Mouse (Mus musculus) embryonic facial prominence, embryonic 15.5 days (tissue): ENCODE data around the gene Pakap. TPM values are rescaled to one million over a fixed set of nuclear protein-coding genes. Genes with fewer than 3 reads are reported as not detected.

Experiments used
- ATAC-seq: fragments of 200-750 bp; cut with Nextera tagmentation; 2 replicates; pipeline ENCODE4 v1.8.0; 2017; ENCODE audit warnings: low read depth, moderate TSS enrichment; ENCODE audit not compliant: insufficient number of reproducible peaks, low FRiP score, low TSS enrichment
- H3K27ac ChIP-seq: fragments of 300-500 bp; sonication (generic); replicated peaks from 2 replicates; pipeline ENCODE4 v1.5.1; 2015; ENCODE audit warnings: mild to moderate bottlenecking, inconsistent platforms
- H3K27me3 ChIP-seq: fragments of 300-500 bp; sonication (generic); 2 replicates; pipeline ENCODE4 v1.6.1; 2015; ENCODE audit warnings: inconsistent platforms
- H3K36me3 ChIP-seq: fragments of 300-500 bp; sonication (generic); 2 replicates; pipeline ENCODE4 v1.6.1; 2015; ENCODE audit warnings: mild to moderate bottlenecking, inconsistent platforms
- H3K4me1 ChIP-seq: fragments of 300-500 bp; sonication (generic); 2 replicates; pipeline ENCODE4 v1.6.1; 2015; ENCODE audit warnings: inconsistent platforms
- H3K4me2 ChIP-seq: fragments of 300-500 bp; sonication (generic); replicated peaks from 2 replicates; pipeline ENCODE4 v1.6.1; 2015; ENCODE audit warnings: mild to moderate bottlenecking, inconsistent platforms
- H3K4me3 ChIP-seq: fragments of 300-500 bp; sonication (generic); replicated peaks from 2 replicates; pipeline ENCODE4 v1.5.1; 2015; ENCODE audit warnings: mild to moderate bottlenecking, inconsistent platforms
- H3K9ac ChIP-seq: fragments of 300-500 bp; sonication (generic); 2 replicates; pipeline ENCODE4 v1.6.1; 2015; ENCODE audit warnings: inconsistent platforms
- H3K9me3 ChIP-seq: fragments of 300-500 bp; sonication (generic); replicated peaks from 2 replicates; pipeline ENCODE4 v1.6.1; 2016; ENCODE audit warnings: inconsistent platforms
- WGBS: fragments of 180-500 bp; shearing (Covaris S2); methylation state at CpG from one replicate; pipeline ENCODE4 v1.1.7; 2015; 5-methylcytosine and 5-hydroxymethylcytosine counted together
- polyA plus RNA-seq: library from polyadenylated mRNA; unstranded; fragments of >200 nt; fragmentation: Nextera tagmentation; extraction: Ambion mirVana; gene quantifications from 2 replicates; pipeline ENCODE4 v1.2.1, GENCODE M21; 2015

Gene Pakap
- polyA plus RNA-seq, 1 experiment from 2014 or later = 27.6 TPM

DNA sequence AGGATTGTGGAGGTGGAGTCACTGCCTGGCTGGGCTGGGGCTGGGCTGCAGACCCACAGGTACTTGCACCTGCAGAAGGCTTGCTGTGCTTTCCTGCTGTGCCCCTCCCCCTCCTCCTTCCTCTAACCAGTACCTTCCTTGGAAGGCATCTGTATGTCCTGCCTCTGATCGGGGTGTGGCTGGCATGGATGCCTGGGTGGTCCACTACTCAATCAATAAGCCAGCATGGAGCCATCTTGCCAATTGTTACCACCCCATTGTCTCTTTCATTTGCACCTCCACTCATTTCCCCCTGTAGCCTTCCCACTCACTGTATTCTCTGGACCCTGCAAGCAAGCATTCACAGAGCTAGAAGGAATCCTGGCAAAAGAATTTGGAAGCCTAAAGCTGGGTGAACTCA, 122.8 kb downstream of the Pakap start:
- H3K36me3 ChIP-seq = peaks cover 4% of the 10 kb centered on the region; the same call in 1 of the 2 replicates
- H3K4me1 ChIP-seq = no peaks in the 10 kb centered on the region
- no peak overlapping the region for H3K9ac ChIP-seq
- H3K9me3 ChIP-seq = no peaks in the 10 kb centered on the region
- H3K27ac ChIP-seq = no peak overlapping the region
- 78% methylated on average over 1 of the region's 1 CpGs for whole genome bisulfite sequencing
- no peak for ATAC-seq
- no peak overlapping the region for H3K4me2 ChIP-seq
- no peaks in the 10 kb centered on the region for H3K27me3 ChIP-seq
- H3K4me3 ChIP-seq = no peak overlapping the region

- no peaks in the 10 kb centered on the region for H3K4me1 ChIP-seq
- H3K9ac ChIP-seq = no peak overlapping the region
- no peak overlapping the region for H3K27ac ChIP-seq
- H3K4me2 ChIP-seq = no peak overlapping the region
- peaks cover 2% of the 10 kb centered on the region; the same call in 1 of the 2 replicates for H3K36me3 ChIP-seq
- WGBS = 89% methylated on average over 5 of the region's 5 CpGs
- no peaks in the 10 kb centered on the region for H3K27me3 ChIP-seq
- H3K4me3 ChIP-seq = no peak overlapping the region
- ATAC-seq = no peak
- no peaks in the 10 kb centered on the region for H3K9me3 ChIP-seq
Measured at GRCm38 (mm10) chr4:57694356-57695136, 126.6 kb downstream of the Pakap start.

GRCm38 (mm10) chr4:57696955-57697354, 129.0 kb downstream of the Pakap start:
- 97% methylated on average over 11 of the region's 11 CpGs for WGBS

GRCm38 (mm10) chr4:57697918-57698611, 130.1 kb downstream of the Pakap start:
- Histone ChIP-seq H3K9ac (no peak overlapping the region), H3K4me2 (no peak overlapping the region), H3K27ac (no peak overlapping the region), H3K36me3 (no peaks in the 10 kb centered on the region), H3K9me3 (no peaks in the 10 kb centered on the region), H3K27me3 (no peaks in the 10 kb centered on the region), H3K4me1 (no peaks in the 10 kb centered on the region), H3K4me3 (no peak overlapping the region)
- WGBS = 54% methylated on average over 12 of the region's 12 CpGs
- ATAC-seq = no peak

More at GRCm38 (mm10) chr4:57696955-57697354, 129.0 kb downstream of the Pakap start:
- Histone ChIP-seq H3K36me3 (no peaks in the 10 kb centered on the region), H3K4me2 (no peak overlapping the region), H3K4me3 (no peak overlapping the region), H3K4me1 (no peaks in the 10 kb centered on the region), H3K9me3 (no peaks in the 10 kb centered on the region), H3K27ac (no peak overlapping the region), H3K9ac (no peak overlapping the region), H3K27me3 (no peaks in the 10 kb centered on the region)
- ATAC-seq = no peak

GRCm38 (mm10) chr4:57701576-57701975, 133.6 kb downstream of the Pakap start:
- ATAC-seq = no peak
- Histone ChIP-seq H3K4me2 (no peak overlapping the region), H3K4me3 (no peak overlapping the region), H3K4me1 (no peaks in the 10 kb centered on the region), H3K9me3 (no peaks in the 10 kb centered on the region), H3K36me3 (no peaks in the 10 kb centered on the region), H3K27me3 (no peaks in the 10 kb centered on the region), H3K27ac (no peak overlapping the region), H3K9ac (no peak overlapping the region)
- WGBS = 70% methylated on average over 5 of the region's 5 CpGs

DNA sequence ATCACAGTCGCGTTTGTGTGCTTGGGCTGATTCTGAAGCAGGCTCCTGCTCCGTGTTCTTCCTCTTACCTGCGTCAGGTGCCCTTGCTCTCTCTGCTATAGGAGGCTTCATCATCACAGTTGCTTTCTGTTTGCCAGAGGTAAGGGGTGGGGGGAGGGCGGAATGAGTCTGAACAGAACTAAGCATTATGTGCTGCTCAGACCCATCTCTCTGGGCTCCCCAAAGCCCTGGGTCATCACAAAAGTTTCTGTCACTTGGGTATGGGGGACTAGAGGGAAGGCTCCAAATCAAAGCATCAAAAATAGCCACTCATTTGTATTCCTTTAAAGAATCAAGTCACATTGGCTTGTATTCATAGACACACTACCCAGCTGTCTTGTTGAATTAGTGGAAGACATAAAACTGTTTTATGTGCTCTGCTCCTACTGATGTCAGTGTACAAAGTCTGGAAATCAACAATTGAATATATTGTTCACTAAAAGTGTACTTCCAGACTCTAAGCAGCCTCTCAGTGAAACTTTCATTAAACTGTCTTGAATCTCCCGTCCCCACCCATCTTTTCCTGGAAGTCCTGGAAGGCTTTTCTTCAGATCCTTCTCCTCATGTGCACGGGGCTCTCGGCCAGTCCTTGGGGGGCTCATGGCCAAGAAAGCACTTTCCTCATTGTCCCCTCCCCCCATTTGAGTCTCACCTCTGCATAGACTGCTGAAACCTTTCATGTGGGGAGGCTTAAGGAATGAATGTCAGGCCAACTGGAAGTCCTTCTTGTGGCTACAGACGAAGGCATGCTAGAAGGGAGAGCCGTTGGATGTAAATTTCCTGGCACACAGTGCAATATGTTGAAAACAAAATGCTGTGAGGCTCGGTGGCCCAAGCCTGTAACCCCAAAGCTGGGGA, 135.8 kb downstream of the Pakap start:
- Histone ChIP-seq H3K27ac (no peak overlapping the region), H3K9ac (no peak overlapping the region), H3K4me3 (no peak overlapping the region), H3K4me2 (no peak overlapping the region), H3K4me1 (no peaks in the 10 kb centered on the region), H3K27me3 (no peaks in the 10 kb centered on the region), H3K36me3 (no peaks in the 10 kb centered on the region), H3K9me3 (no peaks in the 10 kb centered on the region)
- no peak for ATAC-seq
- WGBS = 73% methylated on average over 11 of the region's 11 CpGs

DNA sequence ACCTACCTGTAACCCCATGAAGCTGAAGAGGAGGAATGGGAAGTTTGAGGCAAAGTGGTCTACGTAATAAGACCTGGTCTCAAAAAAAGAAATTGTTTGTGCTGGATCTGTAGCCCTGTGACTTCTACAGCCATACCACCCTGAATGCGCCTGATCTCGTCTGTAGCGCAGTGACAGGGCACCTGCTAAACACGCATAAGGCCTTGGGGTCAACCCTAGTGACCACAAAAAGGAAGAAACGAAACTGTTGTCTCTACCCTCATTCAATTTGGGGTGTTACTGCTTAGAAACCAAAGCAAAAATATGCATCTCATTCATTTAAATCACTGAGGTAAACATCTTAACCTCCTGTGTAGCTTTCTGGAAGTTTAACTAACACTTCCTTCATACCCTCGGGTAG, 136.6 kb downstream of the Pakap start:
- no peaks in the 10 kb centered on the region for H3K27me3 ChIP-seq
- 0 out of 2 replicates have a peak, but pooled peaks cover 4% of the 10 kb centered on the region for H3K36me3 ChIP-seq
- H3K9me3 ChIP-seq = no peaks in the 10 kb centered on the region
- no peak overlapping the region for H3K4me3 ChIP-seq
- no peak overlapping the region for H3K27ac ChIP-seq
- 97% methylated on average over 7 of the region's 7 CpGs for WGBS
- no peak for ATAC-seq
- no peak overlapping the region for H3K9ac ChIP-seq
- no peaks in the 10 kb centered on the region for H3K4me1 ChIP-seq
- H3K4me2 ChIP-seq = no peak overlapping the region

DNA sequence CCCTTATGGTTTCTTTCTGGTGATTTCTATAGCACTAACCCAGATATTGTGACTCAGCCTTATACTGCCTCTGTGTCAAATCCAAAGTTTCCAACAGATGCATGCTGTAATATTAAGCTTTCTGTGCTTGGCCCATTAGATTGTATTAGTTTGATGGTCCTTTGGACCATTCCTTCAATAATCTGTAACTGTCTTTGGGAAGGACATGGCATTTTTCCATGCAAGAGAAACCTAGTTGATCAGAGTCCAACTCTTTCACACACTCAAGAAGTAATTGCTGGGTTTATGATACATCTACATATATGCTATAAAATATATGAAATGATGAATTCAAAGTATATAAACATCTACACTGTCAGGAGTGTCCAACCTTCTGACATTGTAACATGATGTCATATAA, 147.9 kb downstream of the Pakap start:
- Histone ChIP-seq H3K9ac (no peak overlapping the region), H3K4me1 (peaks cover 4% of the 10 kb centered on the region; the same call in 1 of the 2 replicates), H3K4me2 (no peak overlapping the region), H3K9me3 (no peaks in the 10 kb centered on the region), H3K36me3 (no peaks in the 10 kb centered on the region), H3K4me3 (no peak overlapping the region), H3K27ac (no peak overlapping the region), H3K27me3 (no peaks in the 10 kb centered on the region)
- ATAC-seq = no peak

- no peak overlapping the region for H3K9ac ChIP-seq
- 35% methylated on average over 4 of the region's 4 CpGs for WGBS
- H3K27me3 ChIP-seq = no peaks in the 10 kb centered on the region
- no peak overlapping the region for H3K4me3 ChIP-seq
- H3K36me3 ChIP-seq = no peaks in the 10 kb centered on the region
- no peak overlapping the region for H3K27ac ChIP-seq
- no peak for ATAC-seq
- H3K4me2 ChIP-seq = no peak overlapping the region
- H3K9me3 ChIP-seq = no peaks in the 10 kb centered on the region
- H3K4me1 ChIP-seq = peaks cover 6% of the 10 kb centered on the region; the same call in 1 of the 2 replicates
Measured at GRCm38 (mm10) chr4:57716735-57717134, 148.8 kb downstream of the Pakap start.

- H3K27ac ChIP-seq = no peak within 1 kb of the TSS
- H3K27me3 ChIP-seq = no peaks in the 10 kb centered on the region
- H3K4me2 ChIP-seq = no peak within 1 kb of the TSS
- peaks cover 6% of the 10 kb centered on the region; the same call in 1 of the 2 replicates for H3K4me1 ChIP-seq
- H3K36me3 ChIP-seq = no peaks in the 10 kb centered on the region
- 77% methylated on average over 9 of the region's 9 CpGs for WGBS
- no peaks in the 10 kb centered on the region for H3K9me3 ChIP-seq
- H3K4me3 ChIP-seq = no peak within 1 kb of the TSS
- no peak within 1 kb of the TSS for H3K9ac ChIP-seq
- ATAC-seq = no peak
Measured at GRCm38 (mm10) chr4:57717354-57717753, 149.4 kb downstream of the Pakap start, which contains the start of gene Akap2. Gene Akap2, plus strand, starts transcription at chr4:57717657.

- Histone ChIP-seq H3K9me3 (no peaks in the 10 kb centered on the region), H3K4me3 (no peak overlapping the region), H3K4me1 (peaks cover 6% of the 10 kb centered on the region; the same call in 1 of the 2 replicates), H3K27ac (no peak overlapping the region), H3K4me2 (no peak overlapping the region), H3K36me3 (no peaks in the 10 kb centered on the region), H3K9ac (no peak overlapping the region), H3K27me3 (no peaks in the 10 kb centered on the region)
- WGBS = 97% methylated on average over 1 of the region's 1 CpGs
- no peak for ATAC-seq
Measured at GRCm38 (mm10) chr4:57719370-57719769, 151.4 kb downstream of the Pakap start.
